9 mouse cellular contexts compared by ENCODE assay signal in genomic region chr1:37719030-37719723, GRCm38 (mm10). TPM values are rescaled to one million over a fixed set of nuclear protein-coding genes. Genes with fewer than 3 reads are reported as not detected.
DNase-seq lines count a peak whose midpoint lies in the region; ATAC-seq lines count a peak whose summit lies in the region.
"Had no signal": no experiment of that assay in that cellular context is flagged by ENCODE, and none has a peak within 500 bp of the region (broad histone marks: within the 10 kb centered on the region; RNA-seq: fewer than 3 reads in every experiment).

No protein-coding gene starts in this region.

- H3K36me3 ChIP-seq in hindbrain, embryonic 14.5 days (replicated peaks; ENCODE audit: control insufficient read depth, insufficient read depth) = no peaks in the 10 kb centered on the region
- H3K36me3 ChIP-seq in midbrain, embryonic 14.5 days (ENCODE audit: control insufficient read depth, insufficient read depth, low read length) = no peaks in the 10 kb centered on the region

- peaks cover 25% of the 10 kb centered on the region for H3K27me3 ChIP-seq in hindbrain, embryonic 14.5 days (ENCODE audit: control insufficient read depth, insufficient read depth, low read length)
- H3K27me3 ChIP-seq in midbrain, embryonic 14.5 days (ENCODE audit: control insufficient read depth, insufficient read depth, low read length) = no peaks in the 10 kb centered on the region

- H3K4me1 ChIP-seq in hindbrain, embryonic 14.5 days (replicated peaks; ENCODE audit: control insufficient read depth, insufficient read depth, low read length) = peaks cover 7% of the 10 kb centered on the region; the same call in 1 of the 2 replicates
- H3K4me1 ChIP-seq in midbrain, embryonic 14.5 days (ENCODE audit: control insufficient read depth, insufficient read depth, low read length) = peaks cover 8% of the 10 kb centered on the region; the same call in 1 of the 2 replicates

- no peaks in the 10 kb centered on the region for H3K9me3 ChIP-seq in hindbrain, embryonic 14.5 days (ENCODE audit: control insufficient read depth, low read length)
- no peaks in the 10 kb centered on the region for H3K9me3 ChIP-seq in midbrain, embryonic 14.5 days (ENCODE audit: control insufficient read depth, low read length)

- H3K4me2 ChIP-seq in hindbrain, embryonic 14.5 days (replicated peaks) = peak overlapping the region; percentile 95
- H3K4me2 ChIP-seq in midbrain, embryonic 14.5 days (ENCODE audit: low read length) = peak overlapping the region; percentile 89

- H3K9ac ChIP-seq in hindbrain, embryonic 14.5 days = peak overlapping the region; percentile 60
- peak overlapping the region; percentile 54 for H3K9ac ChIP-seq in midbrain, embryonic 14.5 days (replicated peaks; ENCODE audit: low read length)

- no peak overlapping the region for H3K27ac ChIP-seq in hindbrain, embryonic 14.5 days
- no peak overlapping the region for H3K27ac ChIP-seq in midbrain, embryonic 14.5 days (replicated peaks; ENCODE audit: low read depth, low read length)

- H3K4me3 ChIP-seq in hindbrain, embryonic 14.5 days (replicated peaks; ENCODE audit: low read length) = peak overlapping the region; percentile 65
- H3K4me3 ChIP-seq in midbrain, embryonic 14.5 days (replicated peaks; ENCODE audit: low read depth, low read length) = peak overlapping the region; percentile 54

- DNase-seq in cerebellum, adult 11 months = peak; percentile 47
- DNase-seq in cerebellum, postnatal 4 days (ENCODE audit: low spot score in 2 of 2) = no peak
- DNase-seq in right cerebral cortex, postnatal 4 days = peak; percentile 17
- DNase-seq in right cerebral cortex, adult 2 months (ENCODE audit: low spot score in 2 of 2) = no peak
- DNase-seq in hindbrain, embryonic 14.5 days (ENCODE audit: low spot score) = no peak
- DNase-seq in midbrain, embryonic 14.5 days = no peak
- no peak for DNase-seq in urinary bladder, postnatal 36 days (ENCODE audit: low spot score in 2 of 2)

- ATAC-seq in hindbrain, embryonic 14.5 days (ENCODE audit: low FRiP score) = peak; percentile 74
- peak; percentile 57; the same call in 1 of the 2 replicates for ATAC-seq in midbrain, embryonic 14.5 days (ENCODE audit: low FRiP score, low TSS enrichment)
- ATAC-seq in megakaryocyte progenitor cell, adult 5-6 weeks (replicated peaks; ENCODE audit: poor library complexity) = no peak

- WGBS in hindbrain, embryonic 14.5 days = 4% methylated on average over 47 of the region's 49 CpGs
- 3% methylated on average over 49 of the region's 49 CpGs for WGBS in midbrain, embryonic 14.5 days

RNA-seq across cellular contexts. Expression of gene 2010300C02Rik, which starts 0.7 kb away (rescaled TPM):
- 2.5 and 3.4 TPM in 2 replicates for polyA plus RNA-seq in hindbrain, embryonic 14.5 days (2014; fragmentation: Nextera tagmentation; extraction: Ambion mirVana)
- polyA plus RNA-seq in midbrain, embryonic 14.5 days (2014; fragmentation: Nextera tagmentation; extraction: Ambion mirVana) = 1.3 and 1.9 TPM in 2 replicates
- total RNA-seq in megakaryocyte progenitor cell, adult 5-6 weeks (2015) = 0.05 and 0.39 TPM in 2 replicates
- 0.14 and 0.17 TPM in 2 replicates for total RNA-seq in megakaryocyte progenitor cell, adult 5-6 weeks (2017)
- polyA plus RNA-seq: C2C12 had no signal

Comparison
In these comparisons a context has a peak if more than half of its experiments do, and no peak if none do; other contexts are left out.
1. DNase-seq: peak in cerebellum, adult 11 months (single experiment) and right cerebral cortex, postnatal 4 days (single experiment); none in cerebellum, postnatal 4 days (0 of 2), right cerebral cortex, adult 2 months (0 of 2), hindbrain, embryonic 14.5 days (single experiment), midbrain, embryonic 14.5 days (single experiment) and urinary bladder, postnatal 36 days (0 of 2).